16 mouse cellular contexts compared by ENCODE assay signal in genomic region chr7:74536186-74536585, GRCm38 (mm10).
"Had no signal": no experiment of that assay in that cellular context is flagged by ENCODE, and none has a peak within 500 bp of the region (broad histone marks: within the 10 kb centered on the region; RNA-seq: fewer than 3 reads in every experiment).

No protein-coding gene starts in this region.

- H3K4me1 ChIP-seq: limb, embryonic 10.5 days; liver, embryonic 15.5 days; midbrain, embryonic 12.5 days had no signal

- H3K9me3 ChIP-seq: limb, embryonic 10.5 days; liver, embryonic 15.5 days; midbrain, embryonic 12.5 days; neural tube, embryonic 13.5 days had no signal

- H3K4me2 ChIP-seq: liver, embryonic 11.5 days; liver, embryonic 15.5 days; midbrain, embryonic 12.5 days; neural tube, embryonic 13.5 days had no signal

- H3K4me3 ChIP-seq: layer of hippocampus, adult 2 months; limb, embryonic 10.5 days; liver, embryonic 15.5 days; midbrain, embryonic 12.5 days; neural tube, embryonic 13.5 days had no signal

- H3K27me3 ChIP-seq: liver, embryonic 15.5 days; midbrain, embryonic 12.5 days; neural tube, embryonic 13.5 days had no signal

- H3K9ac ChIP-seq: liver, embryonic 15.5 days; midbrain, embryonic 12.5 days; neural tube, embryonic 13.5 days had no signal

- H3K36me3 ChIP-seq: limb, embryonic 10.5 days; liver, embryonic 15.5 days; midbrain, embryonic 12.5 days; neural tube, embryonic 13.5 days had no signal

- DNase-seq: kidney, adult 8-10 months; kidney, postnatal 36 days; retina, postnatal 1 day; right cerebral cortex, postnatal 4 days; spleen, adult 18-20 months; thymus, adult 18-20 months; thymus, postnatal 25 days had no signal

- ATAC-seq: intestine, embryonic 16.5 days; midbrain, embryonic 16.5 days had no signal

- H3K27ac ChIP-seq: kidney, postnatal 0 days; layer of hippocampus, adult 2 months; limb, embryonic 10.5 days; liver, embryonic 15.5 days; midbrain, embryonic 12.5 days; neural tube, embryonic 13.5 days had no signal
